Mouse (Mus musculus): ENCODE measurements at regions not wholly inside any gene's neighbourhood (a gene's known extent, or its start where the extent isn't known, plus 50 kb on each side); places are given as distances from the start of the nearest gene placed in this dataset.

DNA sequence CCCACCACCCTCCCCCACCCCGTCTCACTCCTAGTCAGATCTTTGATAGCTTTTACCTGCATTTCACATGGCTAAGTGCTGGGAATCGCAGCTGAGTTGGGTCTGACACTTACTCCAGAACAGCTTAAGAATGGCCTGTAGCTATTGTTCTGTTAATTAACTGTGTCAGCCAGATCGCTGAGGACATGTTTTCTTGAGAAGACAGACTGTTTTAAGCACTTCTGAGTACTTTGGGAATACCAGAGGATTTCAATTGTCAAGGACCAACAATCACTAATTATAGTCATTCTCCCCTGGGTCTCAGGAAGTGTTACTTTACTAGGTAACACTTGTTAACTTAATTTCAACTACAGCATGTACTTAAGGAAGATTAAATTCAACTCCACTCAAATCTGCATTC is 112.8 kb upstream of the Rgma start:
- no peak for DNase-seq (ENCODE audit: low spot score)

DNA sequence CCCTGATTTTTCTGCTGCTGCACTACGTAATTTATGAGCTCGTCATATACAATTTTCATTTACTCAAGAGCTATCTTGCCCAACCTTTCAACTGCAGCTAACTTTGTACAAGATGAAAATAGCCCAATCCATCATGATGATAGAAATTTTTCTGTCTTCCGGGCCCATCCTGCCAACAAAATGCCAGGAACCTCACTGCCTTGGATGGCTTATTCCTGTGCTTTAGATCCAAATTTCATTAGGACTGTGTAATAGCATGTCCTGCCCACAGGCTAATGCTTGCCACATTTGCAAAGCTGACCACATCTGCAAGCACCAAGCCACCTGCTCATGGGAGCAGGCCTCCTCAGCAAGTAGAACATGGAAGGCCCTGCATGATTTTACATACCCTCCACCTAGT is 105.7 kb upstream of the Rgma start:
- no peak for DNase-seq (ENCODE audit: low spot score)

DNA sequence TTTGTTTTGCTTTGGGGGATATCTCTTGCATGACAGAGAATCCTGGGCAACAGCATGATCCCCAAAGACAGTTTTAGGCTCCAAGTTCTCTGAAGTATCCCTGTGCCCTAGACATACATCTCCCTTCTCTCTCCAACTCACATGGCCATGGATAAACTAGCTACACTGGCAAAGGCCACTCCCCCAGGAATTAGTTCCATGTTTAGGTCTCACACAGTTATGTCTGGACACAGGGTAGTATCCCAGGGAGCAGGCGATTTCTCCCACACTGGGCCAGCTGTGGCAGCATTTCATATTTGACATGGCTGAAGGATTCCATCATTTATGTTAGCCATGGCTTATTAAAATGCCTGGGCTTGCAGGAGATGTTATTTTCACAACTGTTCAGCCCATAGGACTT is 102.5 kb upstream of the Rgma start:
- DNase-seq (ENCODE audit: low spot score), result no peak

DNA sequence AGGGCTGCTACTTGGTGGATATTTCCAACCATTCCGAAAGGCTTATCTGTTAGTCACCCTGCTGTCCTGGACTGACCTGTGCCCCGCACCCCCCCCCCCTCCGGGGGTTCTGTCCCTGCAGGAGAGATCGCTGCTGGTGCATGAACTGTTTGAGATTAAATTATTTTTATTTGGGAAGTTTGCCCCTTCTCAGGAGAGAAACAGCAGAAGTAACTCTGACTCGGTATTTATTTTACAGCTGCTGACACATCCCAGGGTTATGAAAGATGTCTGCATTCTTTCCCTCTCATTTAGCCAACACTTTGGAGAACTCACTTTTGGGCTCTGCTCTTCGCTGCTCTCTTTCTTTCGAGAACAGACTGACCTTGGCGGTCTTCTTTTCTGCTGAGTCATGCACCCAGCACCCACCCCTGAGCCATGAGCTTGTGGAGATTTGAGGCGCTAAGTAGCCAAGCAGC is 99.5 kb upstream of the Rgma start:
- DNase-seq (ENCODE audit: low spot score), result peak; percentile 74

DNA sequence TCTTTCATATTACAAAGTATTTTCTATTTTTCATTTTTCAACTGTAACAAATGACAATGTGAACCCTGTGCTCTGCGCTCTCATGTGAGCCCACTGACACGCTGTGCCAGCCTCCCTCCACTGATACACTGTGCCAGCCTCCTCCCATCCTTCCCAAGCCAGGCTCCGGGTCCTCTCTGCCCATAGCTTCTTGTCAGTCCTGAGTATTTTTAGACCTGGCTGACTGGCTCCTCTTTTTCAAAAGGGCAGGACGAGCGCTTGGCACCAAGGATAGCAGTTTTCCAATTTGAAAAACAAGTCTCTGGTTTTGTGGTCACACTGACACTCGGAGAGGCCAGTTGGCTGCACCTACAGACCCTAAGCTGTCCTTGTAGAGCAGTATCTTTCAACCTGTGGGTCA is 96.7 kb upstream of the Rgma start:
- DNase-seq (ENCODE audit: low spot score), result peak; percentile 53

DNA sequence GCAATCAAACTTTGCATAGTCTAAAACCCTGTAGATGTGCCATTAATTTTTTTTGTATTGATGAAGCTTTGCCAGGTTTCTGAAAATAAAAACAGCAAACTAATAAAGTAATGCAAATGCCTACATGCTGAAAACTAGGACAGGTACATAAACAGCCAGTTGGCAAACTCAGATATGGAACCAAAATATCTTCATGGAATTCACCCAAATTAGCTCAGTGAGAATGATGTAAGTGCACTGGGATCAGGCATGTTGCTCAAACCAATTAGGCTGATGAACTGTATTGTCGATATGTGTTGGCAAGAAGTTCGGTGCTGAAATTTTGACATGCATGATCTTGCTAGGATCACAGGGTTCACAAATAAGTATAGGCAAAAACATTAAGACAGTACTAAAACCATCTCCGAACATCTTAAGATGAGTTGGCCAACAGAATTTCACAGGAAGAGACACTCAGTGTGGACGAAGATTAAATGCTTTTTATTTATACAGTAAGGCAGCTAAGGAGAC is 95.3 kb upstream of the Rgma start:
- DNase-seq (ENCODE audit: low spot score), result no peak

DNA sequence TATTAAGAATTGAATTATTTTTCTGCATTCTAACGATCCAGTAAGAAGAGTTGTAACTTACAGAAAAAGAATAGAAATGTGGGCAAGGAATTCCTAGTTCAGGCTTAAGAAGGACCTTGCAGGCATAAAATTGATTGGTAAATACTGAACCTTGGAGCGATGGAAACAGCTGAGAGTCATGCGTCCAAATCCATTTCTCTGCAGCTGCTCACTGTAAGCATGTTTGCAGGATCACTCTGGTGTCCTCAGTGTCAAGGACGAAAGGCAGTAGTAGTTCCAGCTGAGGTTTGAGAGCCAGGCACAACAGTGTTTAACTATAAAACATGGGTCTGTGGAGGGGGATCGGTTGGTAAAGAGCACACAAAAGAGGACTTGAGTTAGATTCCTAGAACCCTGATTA is 89.1 kb upstream of the Rgma start:
- no peak for DNase-seq (ENCODE audit: low spot score)

DNA sequence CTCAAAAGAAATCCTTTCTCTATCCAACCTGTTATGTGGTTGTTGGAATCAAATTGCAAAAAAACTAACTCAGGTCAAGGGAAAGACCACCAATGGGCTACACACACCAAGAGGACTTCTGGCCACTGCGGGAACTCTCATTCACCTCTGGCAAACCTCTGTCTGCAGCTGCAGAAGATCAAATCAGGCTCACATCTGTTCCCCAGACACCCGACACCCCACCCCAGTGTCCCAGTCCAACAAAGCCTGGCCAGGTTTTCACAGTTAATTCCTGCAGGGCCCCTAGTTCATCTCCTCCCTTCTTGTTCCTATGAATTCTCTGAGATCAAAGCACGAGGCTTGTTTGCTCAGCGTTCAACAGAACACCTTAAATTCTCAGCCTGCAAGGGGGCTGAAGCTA is 82.0 kb upstream of the Rgma start:
- no peak for DNase-seq (ENCODE audit: low spot score)

DNA sequence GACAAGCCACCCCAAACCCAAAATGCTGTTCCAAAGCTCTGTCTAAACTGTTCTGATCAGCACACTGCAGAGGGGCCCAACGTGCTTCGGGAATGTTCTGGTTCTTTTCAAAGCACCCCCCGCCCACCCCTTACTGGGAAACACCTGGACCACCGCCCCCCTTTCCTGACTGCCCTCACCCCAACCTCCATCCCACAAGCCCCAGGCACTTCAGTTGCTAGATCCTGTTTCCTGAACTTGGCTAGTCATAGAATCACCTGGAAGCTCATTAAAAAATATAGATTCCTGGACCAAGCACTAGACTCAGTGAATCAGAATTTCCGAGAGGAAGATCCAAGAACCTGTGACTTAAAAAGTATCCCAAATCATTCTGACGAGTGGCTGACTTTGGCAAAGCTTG is 80.9 kb upstream of the Rgma start:
- DNase-seq (ENCODE audit: low spot score), result no peak

DNA sequence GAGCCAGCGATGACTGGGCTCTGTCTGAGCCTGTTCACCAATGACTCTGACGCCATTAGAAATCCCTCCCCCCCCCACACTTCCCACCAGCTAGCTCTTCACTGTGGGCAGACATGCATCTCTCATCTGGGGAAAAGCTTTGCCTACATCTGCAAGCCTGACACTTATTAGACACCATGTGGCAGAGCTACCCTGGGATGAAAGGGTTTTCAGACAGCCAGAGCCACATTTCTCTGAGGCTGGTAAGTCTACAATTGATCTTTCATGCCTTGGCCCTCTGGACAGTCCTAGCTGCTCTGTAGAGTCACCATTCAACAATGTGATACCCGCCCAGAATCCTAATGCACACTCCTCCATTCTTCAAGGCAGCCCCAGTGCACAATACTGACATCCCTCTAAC is 72.8 kb upstream of the Rgma start:
- no peak for DNase-seq (ENCODE audit: low spot score)

DNA sequence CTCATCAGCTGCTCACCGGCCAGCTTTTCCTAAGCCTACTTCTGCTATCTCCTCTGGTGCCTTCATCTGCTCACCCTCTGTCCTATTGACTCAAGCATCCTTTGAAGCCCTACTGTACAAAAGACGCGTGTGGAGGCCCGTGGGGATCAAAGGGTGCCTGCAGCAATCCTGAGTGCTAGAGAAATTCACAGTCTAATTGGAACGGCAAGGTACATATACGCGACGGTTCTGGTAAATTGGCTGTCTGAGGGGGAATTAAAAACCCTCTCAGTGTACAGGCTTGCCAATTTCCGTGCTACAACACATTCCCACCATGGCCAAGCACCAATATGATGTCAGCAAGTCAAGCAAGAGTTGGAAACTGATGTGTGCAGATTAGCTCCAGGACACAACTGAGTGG is 71.5 kb upstream of the Rgma start:
- DNase-seq (ENCODE audit: low spot score), result no peak

DNA sequence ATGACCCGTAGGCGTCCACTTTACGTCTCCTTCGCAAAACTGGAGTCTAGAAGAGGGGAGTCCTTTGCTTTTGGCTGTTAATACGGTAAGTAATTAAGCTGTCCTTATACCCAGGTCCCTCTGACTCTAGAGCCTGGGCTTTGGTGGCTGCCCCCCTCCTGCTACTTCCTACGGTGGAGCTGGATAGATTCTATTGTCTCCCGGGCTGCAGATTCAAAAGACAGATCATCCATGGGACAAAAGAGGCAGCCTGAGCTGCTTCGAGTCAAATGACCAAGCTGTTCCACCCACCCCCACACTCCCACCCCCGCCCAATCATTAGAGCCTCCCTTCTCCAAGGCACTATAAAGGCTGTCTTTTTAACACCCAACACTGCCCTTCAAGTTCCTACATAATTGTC is 70.5 kb upstream of the Rgma start:
- no peak for DNase-seq (ENCODE audit: low spot score)

DNA sequence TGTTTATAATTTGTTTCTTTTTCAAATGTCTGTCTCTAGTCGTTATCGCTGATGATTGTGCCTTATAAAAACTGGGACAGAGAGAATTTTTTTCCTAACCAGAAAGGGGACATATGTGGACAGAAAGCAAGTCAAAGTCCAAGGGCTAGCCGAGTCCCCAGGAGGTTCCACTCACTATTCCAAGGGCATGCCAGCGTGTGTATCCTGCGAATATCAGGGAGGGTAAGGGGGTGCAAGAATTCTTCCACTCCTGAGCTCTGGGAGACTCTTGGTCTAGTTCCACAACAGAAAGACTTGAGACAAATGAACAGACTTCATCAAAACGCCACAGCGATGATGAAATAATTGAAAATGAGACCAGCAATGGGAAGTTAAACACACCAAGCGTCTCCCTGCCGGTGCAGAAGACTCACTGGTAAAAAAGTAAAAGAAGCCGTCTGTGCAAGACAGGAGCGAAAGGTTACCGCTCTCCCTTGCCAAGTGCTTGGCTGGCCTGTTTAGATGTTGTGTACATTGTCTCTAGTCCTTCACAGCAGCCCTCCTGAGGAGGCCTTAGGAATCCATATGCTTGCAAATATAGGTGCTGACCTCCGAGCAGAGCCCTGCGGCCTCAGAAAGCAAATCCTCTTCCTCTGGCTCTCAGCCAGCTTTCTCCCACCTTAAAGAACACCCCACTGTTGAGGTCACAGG is 69.9 kb upstream of the Rgma start:
- no peak for DNase-seq (ENCODE audit: low spot score)

DNA sequence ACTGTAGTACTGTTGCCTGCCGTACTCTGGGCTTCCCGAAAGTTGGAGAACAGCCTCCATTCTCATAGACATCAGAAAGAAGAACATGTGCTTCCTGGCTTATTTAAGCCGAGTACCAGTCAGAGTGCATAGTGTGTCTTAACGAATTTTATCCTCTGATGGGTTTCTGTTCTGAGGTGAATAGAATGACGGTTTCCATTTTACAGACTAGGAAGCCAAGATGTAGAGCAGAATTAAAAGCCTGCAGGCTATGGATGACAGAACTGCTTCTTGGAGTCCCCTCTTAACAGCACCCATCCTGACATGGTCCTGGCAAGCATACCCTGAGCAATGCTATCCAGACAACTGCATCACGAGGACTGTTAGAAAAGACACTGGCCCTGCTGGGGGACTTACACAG is 69.0 kb upstream of the Rgma start:
- no peak for DNase-seq (ENCODE audit: low spot score)

DNA sequence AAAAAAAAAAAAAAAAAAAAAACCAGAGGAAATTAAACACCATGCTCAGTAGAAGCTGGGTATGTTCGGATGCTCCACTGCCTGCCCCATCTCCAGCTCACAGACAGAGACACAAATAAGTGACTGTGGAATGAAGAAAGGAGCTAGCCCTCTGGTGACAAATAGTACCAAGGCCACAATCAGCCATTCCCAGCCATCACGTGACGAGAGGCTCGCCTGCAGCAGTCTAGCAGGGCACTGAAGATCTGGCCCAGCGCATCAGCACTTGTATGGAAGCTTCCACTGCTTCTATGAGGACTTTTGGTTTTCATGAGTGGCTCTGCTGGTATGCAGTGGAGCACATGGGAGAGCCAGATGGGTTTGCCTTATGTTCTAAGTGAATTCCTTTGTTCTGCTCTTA is 68.6 kb upstream of the Rgma start:
- no peak for DNase-seq (ENCODE audit: low spot score)

DNA sequence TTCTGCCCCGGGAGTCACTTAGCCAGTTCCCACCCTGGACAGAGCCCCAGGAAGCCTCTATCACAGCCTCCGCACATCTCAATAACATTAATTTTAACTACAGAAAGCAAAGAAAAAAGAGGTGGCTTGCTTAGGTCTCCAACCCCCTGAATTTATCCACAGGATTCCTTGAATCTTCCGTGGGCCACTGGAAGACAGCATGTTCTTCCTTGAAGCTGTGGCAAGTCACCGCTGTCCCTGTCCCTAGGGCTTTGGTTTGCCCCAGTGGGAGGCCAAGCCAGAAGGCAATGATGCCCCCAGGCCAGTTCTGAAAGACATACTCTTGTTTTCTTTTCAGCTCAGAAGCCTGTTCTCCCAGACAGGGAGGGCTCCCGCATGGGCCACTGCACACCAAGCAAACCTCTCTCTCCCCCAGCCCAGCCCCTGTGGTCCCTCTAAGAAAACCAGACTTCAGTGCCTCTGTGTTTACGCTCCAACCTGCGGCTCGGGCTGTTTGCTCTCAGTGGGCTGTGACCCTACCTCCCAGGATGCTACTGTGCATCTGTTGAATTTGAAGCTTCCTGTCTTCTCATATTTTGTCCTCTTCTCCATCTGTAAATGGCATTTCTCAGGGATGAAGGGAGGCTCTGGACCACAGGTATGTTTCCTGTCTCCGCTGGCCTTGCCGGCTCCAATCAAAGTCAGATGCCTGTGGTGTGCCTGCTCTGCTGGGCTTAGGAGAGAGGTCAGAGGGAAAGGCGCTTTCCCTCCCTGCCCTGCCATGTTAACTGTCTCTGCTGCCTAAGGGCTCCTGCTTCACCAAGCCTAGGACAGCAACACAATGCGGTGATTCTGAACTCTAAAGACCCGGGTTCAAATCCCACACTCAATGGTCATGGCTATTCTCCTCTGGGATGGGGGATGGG is 67.5 kb upstream of the Rgma start:
- no peak for DNase-seq (ENCODE audit: low spot score)

DNA sequence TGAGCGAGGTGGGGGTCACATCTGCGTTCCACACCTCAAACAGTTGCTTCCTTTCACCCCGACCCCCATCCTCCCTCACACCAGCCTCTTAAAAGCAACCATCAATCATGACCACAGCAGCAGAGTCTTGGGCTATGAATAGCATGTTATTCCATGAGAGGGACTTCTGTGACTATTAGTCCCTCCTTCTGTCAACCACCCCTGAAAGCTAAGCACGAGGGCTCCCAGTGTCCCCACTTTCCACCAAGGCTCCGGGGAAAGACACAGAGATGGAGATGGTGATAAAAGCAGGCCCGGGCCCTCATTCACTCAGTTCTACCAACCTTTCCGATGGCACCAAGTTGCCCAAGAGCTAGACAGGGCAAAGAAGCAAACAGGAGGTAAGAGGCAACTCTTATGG is 66.3 kb upstream of the Rgma start:
- no peak for DNase-seq (ENCODE audit: low spot score)

DNA sequence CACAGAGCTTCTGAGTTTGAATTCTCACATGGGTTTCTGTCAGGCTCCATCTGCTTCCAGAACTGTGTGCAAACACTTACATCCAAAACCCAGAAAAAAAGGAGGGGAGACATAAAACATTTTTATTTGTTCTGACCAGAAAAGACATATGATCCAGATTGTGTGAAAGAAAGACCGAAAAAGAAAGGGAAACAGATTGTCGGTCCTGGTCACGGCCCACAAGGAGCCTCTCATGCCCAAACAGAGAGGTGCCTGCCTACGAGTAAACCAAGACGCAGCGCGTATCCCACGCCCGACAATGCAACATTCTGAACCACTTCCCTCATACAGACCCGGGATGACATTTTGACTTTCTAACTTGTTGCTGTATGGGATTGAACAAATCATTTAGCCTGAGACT is 65.3 kb upstream of the Rgma start:
- DNase-seq (ENCODE audit: low spot score), result no peak

DNA sequence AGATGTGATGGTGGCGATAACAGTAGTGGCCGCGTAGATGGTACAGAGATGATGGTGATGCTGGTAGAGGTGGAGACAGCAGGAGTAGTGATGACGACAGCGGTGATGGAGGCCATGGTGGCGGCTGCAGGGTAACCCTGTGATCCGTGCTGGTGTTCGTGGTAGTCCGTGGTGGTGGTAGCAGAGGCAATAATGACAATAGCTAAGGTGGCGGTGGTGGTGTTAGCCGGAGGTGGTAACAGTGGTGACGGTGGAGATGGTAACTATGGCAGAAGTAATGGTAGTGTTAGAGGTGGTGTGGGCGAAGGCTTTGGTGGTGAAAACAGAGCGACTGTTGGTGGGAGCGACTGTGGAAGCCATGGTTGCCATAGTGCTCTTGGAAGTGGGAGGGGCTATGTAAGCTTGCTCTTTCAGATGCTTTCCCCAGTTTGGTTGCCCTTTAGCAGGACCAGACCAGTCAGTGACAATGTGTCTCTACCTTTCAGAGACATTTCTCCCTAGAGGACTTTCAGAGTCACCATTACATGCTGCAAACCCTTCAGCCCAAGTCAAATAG is 64.7 kb upstream of the Rgma start:
- no peak for DNase-seq (ENCODE audit: low spot score)

DNA sequence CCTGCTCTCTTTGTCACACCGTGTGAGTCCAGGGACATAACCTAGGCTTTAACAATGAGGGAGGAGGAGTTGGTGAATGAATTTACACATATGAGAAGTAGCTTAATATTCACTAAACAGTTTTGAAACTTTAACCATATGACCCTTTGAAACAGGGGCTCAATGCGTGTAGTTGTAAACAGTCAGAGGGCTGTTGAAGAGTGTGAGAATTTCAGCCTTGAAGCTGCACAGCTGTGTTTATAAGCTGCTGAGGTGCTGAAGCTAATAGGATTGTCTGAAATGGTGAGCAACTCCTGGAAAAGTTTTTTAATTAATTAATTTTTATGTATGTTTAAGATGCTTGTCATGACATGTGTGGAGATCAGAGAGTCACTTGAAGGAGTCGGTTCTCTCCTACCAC is 59.8 kb upstream of the Rgma start:
- no peak for DNase-seq (ENCODE audit: low spot score)

DNA sequence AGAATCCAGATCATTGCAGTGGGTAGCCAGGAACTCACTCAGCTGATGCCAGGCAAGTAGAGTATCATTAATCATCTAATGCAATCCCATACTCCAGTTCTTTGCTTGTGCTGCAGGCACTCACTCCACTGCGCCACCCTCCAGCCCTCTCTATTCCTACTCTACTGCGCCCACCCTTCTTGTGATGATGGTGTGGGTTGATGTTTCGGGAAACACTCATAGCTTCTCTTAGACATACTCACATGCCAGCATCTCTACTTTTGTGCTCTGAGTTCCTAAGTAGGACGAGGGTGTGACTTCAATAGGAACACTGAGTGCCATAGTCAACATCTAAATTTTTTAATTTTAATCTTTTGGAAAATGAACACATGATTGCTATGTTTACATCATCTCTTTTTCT is 57.7 kb upstream of the Rgma start:
- no peak for DNase-seq (ENCODE audit: low spot score)

DNA sequence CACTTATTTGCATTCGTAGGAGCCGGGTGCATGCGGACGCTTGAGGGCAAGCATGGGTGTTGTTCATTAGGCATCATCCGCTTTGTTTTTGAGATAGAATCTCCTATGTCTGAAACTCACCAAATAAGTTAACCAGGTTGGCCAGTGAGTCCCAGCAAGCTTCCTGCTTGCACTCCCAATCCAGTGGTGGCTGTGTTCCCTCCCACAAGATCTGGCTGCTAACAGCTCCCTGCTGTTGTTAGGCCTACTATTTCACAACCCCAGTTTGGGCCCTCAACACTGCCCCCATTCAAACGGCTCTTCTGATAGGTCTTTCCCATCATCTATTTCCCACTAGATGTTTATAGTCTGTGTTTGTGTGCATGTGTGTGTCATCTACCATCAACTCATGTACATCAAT is 56.3 kb upstream of the Rgma start:
- DNase-seq (ENCODE audit: low spot score), result no peak

DNA sequence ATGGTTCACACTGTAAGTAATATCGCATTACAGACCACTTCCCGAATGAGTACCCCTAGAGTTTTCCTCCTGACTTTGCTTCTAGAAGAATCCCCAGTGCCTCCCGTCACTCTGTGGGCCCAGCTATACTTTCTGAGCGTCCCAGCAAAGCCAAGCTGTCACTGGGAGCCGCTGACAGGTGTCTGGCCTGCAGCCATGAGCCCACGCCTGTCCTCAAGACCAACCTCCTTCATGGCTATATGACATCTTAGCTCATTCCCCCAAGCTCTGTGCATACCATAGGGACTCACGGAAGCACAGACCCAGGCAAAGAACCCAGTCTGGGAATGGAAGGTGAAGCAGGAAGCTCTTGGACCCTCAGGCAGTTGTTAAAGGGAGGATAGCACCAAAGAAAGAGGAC is 55.3 kb upstream of the Rgma start:
- peak; percentile 41 for DNase-seq (ENCODE audit: low spot score)

All from heart, adult 8-10 months (tissue).